Mouse (Mus musculus): ENCODE results near the gene Timm10. TPM values are rescaled to one million over a fixed set of nuclear protein-coding genes. Genes with fewer than 3 reads are reported as not detected.
"Not testable (repeated sequence)": the region's sequence is repeated elsewhere in the genome, so short reads cannot be mapped to it uniquely, and the experiment has no call there.

Timm10 gene
- total and polyA plus RNA-seq, 3 experiments, result 129 to 193 TPM; not detected in 1

- TF ChIP-seq USF2 (IDR thresholded peaks at IDR 0.05; ENCODE audit: borderline replicate concordance in 1 of 2, insufficient read depth in 1 of 2, low read depth in 1 of 2, low read length in 2 of 2) (no peak), CHD1 (IDR thresholded peaks at IDR 0.05; ENCODE audit: low read depth, low read length) (no peak), TCF12 (IDR thresholded peaks at IDR 0.05; ENCODE audit: low read depth, low read length) (no peak), GABPA (IDR thresholded peaks at IDR 0.05; ENCODE audit: low read depth, low read length) (no peak), ZC3H11A (IDR thresholded peaks at IDR 0.05; ENCODE audit: low read depth, low read length) (no peak)
These were observed 27.7 kb upstream of the Timm10 start (continued) for GRCm38 (mm10) chr2:84799041-84799561.

- no peaks in the 10 kb centered on the region for H3K9me3 ChIP-seq (replicated peaks; ENCODE audit: insufficient read depth, low read length)
- H3K36me3 ChIP-seq (ENCODE audit: control insufficient read depth in 1 of 2, insufficient read depth in 2 of 2, low read length in 2 of 2), result peaks cover 0 to 5% of the 10 kb centered on the region in 2 experiments; a peak in 2 of 4 replicates
- peak overlapping the region; percentile 28 to 42 for H3K4me3 ChIP-seq (ENCODE audit: control insufficient read depth in 1 of 2, insufficient read depth in 1 of 2, low read depth in 2 of 2, low read length in 2 of 2)
- H3K4me1 ChIP-seq (ENCODE audit: control insufficient read depth in 1 of 2, insufficient read depth in 2 of 2, low read length in 2 of 2), result peaks cover 0 to 14% of the 10 kb centered on the region in 2 experiments; a peak in 3 of 4 replicates
- H3K79me2 ChIP-seq (ENCODE audit: control insufficient read depth, insufficient read depth, low read length, poor library complexity), result no peaks in the 10 kb centered on the region
- DNase-seq (ENCODE audit: low read depth, low spot score), result peak; percentile 42
- TF ChIP-seq ZMIZ1 (IDR thresholded peaks at IDR 0.05; ENCODE audit: low read depth, low read length) (no peak), MAFK (IDR thresholded peaks at IDR 0.05; ENCODE audit: borderline replicate concordance, low read depth, low read length) (no peak), POLR2AphosphoS5 (IDR thresholded peaks at IDR 0.05; ENCODE audit: borderline replicate concordance, low read depth, low read length) (no peak), BHLHE40 (IDR thresholded peaks at IDR 0.05; ENCODE audit: borderline replicate concordance, low read depth, low read length) (no peak), GATA1 (IDR thresholded peaks at IDR 0.05; ENCODE audit: low read depth, low read length) (peak; percentile 41; the same call in 1 of the 2 replicates), RAD21 (IDR thresholded peaks at IDR 0.05; ENCODE audit: low read depth, low read length) (no peak), USF1 (IDR thresholded peaks at IDR 0.05; ENCODE audit: low read depth, low read length) (peak; percentile 68), SIN3A (IDR thresholded peaks at IDR 0.05; ENCODE audit: low read length) (peak; percentile 45; the same call in 1 of the 2 replicates), ETS1 (IDR thresholded peaks at IDR 0.05; ENCODE audit: low read depth, low read length) (peak; percentile 59; the same call in 1 of the 2 replicates), MAZ (IDR thresholded peaks at IDR 0.05; ENCODE audit: low read depth, low read length) (no peak), NELFE (IDR thresholded peaks at IDR 0.05; ENCODE audit: low read depth, low read length) (no peak)
- no peaks in the 10 kb centered on the region for H3K27me3 ChIP-seq (ENCODE audit: control insufficient read depth in 1 of 2, insufficient read depth in 2 of 2, low read length in 2 of 2)
- H3K27ac ChIP-seq (ENCODE audit: control insufficient read depth, low read depth, low read length), result peak overlapping the region; percentile 19; the same call in 1 of the 2 replicates
- H3K9ac ChIP-seq (ENCODE audit: control insufficient read depth, low read depth, low read length, poor library complexity, severe bottlenecking), result peak overlapping the region; percentile 19; the same call in 1 of the 2 replicates
These were observed 26.5 kb upstream of the Timm10 start for GRCm38 (mm10) chr2:84800304-84800703.

GRCm38 (mm10) chr2:84801223-84801622 lies 25.6 kb upstream of the Timm10 start:
- not testable (repeated sequence) for H3K4me3 ChIP-seq (ENCODE audit: control insufficient read depth in 1 of 2, insufficient read depth in 1 of 2, low read depth in 2 of 2, low read length in 2 of 2); H3K27me3 ChIP-seq (ENCODE audit: control insufficient read depth in 1 of 2, insufficient read depth in 2 of 2, low read length in 2 of 2); H3K9me3 ChIP-seq (replicated peaks; ENCODE audit: insufficient read depth, low read length); H3K79me2 ChIP-seq (ENCODE audit: control insufficient read depth, insufficient read depth, low read length, poor library complexity); H3K27ac ChIP-seq (ENCODE audit: control insufficient read depth, low read depth, low read length); H3K36me3 ChIP-seq (ENCODE audit: control insufficient read depth in 1 of 2, insufficient read depth in 2 of 2, low read length in 2 of 2); DNase-seq (ENCODE audit: low read depth, low spot score); H3K9ac ChIP-seq (ENCODE audit: control insufficient read depth, low read depth, low read length, poor library complexity, severe bottlenecking)
- peaks cover 0 to 14% of the 10 kb centered on the region in 2 experiments; a peak in 3 of 4 replicates for H3K4me1 ChIP-seq (ENCODE audit: control insufficient read depth in 1 of 2, insufficient read depth in 2 of 2, low read length in 2 of 2)
